Mouse (Mus musculus) WW6 (cell line): Measurements from ENCODE around the gene Gdf11.

Source experiments
- DNase-seq: peaks from one replicate; pipeline ENCODE4 v3.0.0-alpha.2; 2013; ENCODE audit warnings: low read depth, low spot score

Gene Gdf11

GRCm38 (mm10) chr10:128919966-128920365 is 28.4 kb upstream of the Gdf11 start:
- DNase-seq: no peak

- no peak for DNase-seq
Measured at GRCm38 (mm10) chr10:128919203-128919631, 27.7 kb upstream of the Gdf11 start.

- no peak for DNase-seq
Measured at GRCm38 (mm10) chr10:128918246-128918645, 26.7 kb upstream of the Gdf11 start.

GRCm38 (mm10) chr10:128917400-128917799 is 25.9 kb upstream of the Gdf11 start:
- DNase-seq: no peak

- DNase-seq: no peak
Measured at GRCm38 (mm10) chr10:128916665-128917064, 25.1 kb upstream of the Gdf11 start.

- no peak for DNase-seq
Measured at GRCm38 (mm10) chr10:128915550-128915949, 24.0 kb upstream of the Gdf11 start.

- no peak for DNase-seq
Measured at GRCm38 (mm10) chr10:128913696-128914095, 22.2 kb upstream of the Gdf11 start.

GRCm38 (mm10) chr10:128913219-128913618 is 21.7 kb upstream of the Gdf11 start:
- peak; percentile 73 for DNase-seq

- no peak for DNase-seq
Measured at GRCm38 (mm10) chr10:128912791-128913190, 21.3 kb upstream of the Gdf11 start.

- no peak for DNase-seq
Measured at GRCm38 (mm10) chr10:128912268-128912667, 20.8 kb upstream of the Gdf11 start.

- no peak for DNase-seq
Measured at GRCm38 (mm10) chr10:128911430-128911829, 19.9 kb upstream of the Gdf11 start.

GRCm38 (mm10) chr10:128910066-128910841 is 18.7 kb upstream of the Gdf11 start:
- no peak for DNase-seq

- no peak for DNase-seq
Measured at GRCm38 (mm10) chr10:128909567-128910028, 18.1 kb upstream of the Gdf11 start.

- no peak for DNase-seq
Measured at GRCm38 (mm10) chr10:128908778-128909448, 17.4 kb upstream of the Gdf11 start.

- no peak for DNase-seq
Measured at GRCm38 (mm10) chr10:128904812-128905211, 13.3 kb upstream of the Gdf11 start.

- no peak for DNase-seq
Measured at GRCm38 (mm10) chr10:128902409-128902988, 11.0 kb upstream of the Gdf11 start.

GRCm38 (mm10) chr10:128901409-128901808 is 9.9 kb upstream of the Gdf11 start:
- DNase-seq: no peak

- DNase-seq: no peak
Measured at GRCm38 (mm10) chr10:128900698-128901097, 9.2 kb upstream of the Gdf11 start, which contains the start of gene Cd63. TSS of gene Cd63 (plus strand) at chr10:128900989.

- DNase-seq: no peak
Measured at GRCm38 (mm10) chr10:128899759-128900490, 8.4 kb upstream of the Gdf11 start.

- DNase-seq: no peak
Measured at GRCm38 (mm10) chr10:128897501-128897900, 6.0 kb upstream of the Gdf11 start.

- DNase-seq: no peak
Measured at GRCm38 (mm10) chr10:128896807-128897206, 5.3 kb upstream of the Gdf11 start.
